Mouse (Mus musculus) midbrain, embryonic 12.5 days (tissue): Measurements from ENCODE around the gene Myh7b. TPM values are rescaled to one million over a fixed set of nuclear protein-coding genes. Genes with fewer than 3 reads are reported as not detected.

ENCODE experiments used
- ATAC-seq: fragments of 200-750 bp; cut with Nextera tagmentation; 2 replicates; pipeline ENCODE4 v1.8.0; 2017; ENCODE audit warnings: low read depth, moderate TSS enrichment, moderate library complexity; ENCODE audit not compliant: low FRiP score
- H3K27ac ChIP-seq: fragments of 300-500 bp; sonication (generic); replicated peaks from 2 replicates; pipeline ENCODE4 v1.5.1; 2016; ENCODE audit warnings: mild to moderate bottlenecking
- H3K27me3 ChIP-seq: fragments of 300-500 bp; sonication (generic); 2 replicates; pipeline ENCODE4 v1.6.1; 2016; ENCODE audit warnings: mild to moderate bottlenecking
- H3K36me3 ChIP-seq: fragments of 300-500 bp; sonication (generic); 2 replicates; pipeline ENCODE4 v1.6.1; 2016
- H3K4me1 ChIP-seq: fragments of 300-500 bp; sonication (generic); 2 replicates; pipeline ENCODE4 v1.6.1; 2016
- H3K4me2 ChIP-seq: fragments of 300-500 bp; sonication (generic); replicated peaks from 2 replicates; pipeline ENCODE4 v1.6.1; 2016; ENCODE audit warnings: mild to moderate bottlenecking, moderate library complexity
- H3K4me3 ChIP-seq: fragments of 300-500 bp; sonication (generic); 2 replicates; pipeline ENCODE4 v1.5.1; 2016; ENCODE audit warnings: mild to moderate bottlenecking
- H3K9ac ChIP-seq: fragments of 300-500 bp; sonication (generic); replicated peaks from 2 replicates; pipeline ENCODE4 v1.6.1; 2016; ENCODE audit warnings: mild to moderate bottlenecking, moderate library complexity
- H3K9me3 ChIP-seq: fragments of 300-500 bp; sonication (generic); 2 replicates; pipeline ENCODE4 v1.6.1; 2016; ENCODE audit warnings: mild to moderate bottlenecking
- WGBS: fragments of 180-500 bp; shearing (Covaris S2); methylation state at CpG from one replicate; pipeline ENCODE4 v1.1.7; 2016; 5-methylcytosine and 5-hydroxymethylcytosine counted together
- polyA plus RNA-seq: library from polyadenylated mRNA; unstranded; fragments of >200 nt; fragmentation: Nextera tagmentation; extraction: Ambion mirVana; gene quantifications from 2 replicates; pipeline ENCODE4 v1.2.1, GENCODE M21; 2016

Gene Myh7b
- 0.45 and 1.1 TPM in 2 replicates for polyA plus RNA-seq

DNA sequence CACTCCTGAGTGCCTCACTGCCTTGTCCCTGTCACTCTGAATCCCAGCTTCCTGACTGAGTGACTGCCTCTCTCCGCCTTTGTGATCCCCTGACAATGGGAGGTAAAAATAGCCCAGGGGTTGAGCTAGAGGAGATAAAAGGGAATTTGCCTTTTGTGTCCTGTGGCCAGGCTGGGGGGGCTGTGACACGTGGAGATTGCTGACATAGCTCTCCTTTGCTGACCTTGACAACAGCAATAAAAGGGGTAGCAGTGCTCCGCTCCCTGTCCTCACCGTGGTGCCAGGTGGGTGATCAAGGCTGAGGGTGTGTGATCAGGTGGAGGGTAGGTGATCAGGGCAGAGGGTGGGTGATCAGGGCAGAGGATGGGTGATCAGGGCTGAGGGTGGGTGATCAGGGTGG lies at the start of gene Myh7b:
Gene Myh7b (plus strand): TSS at position 235 of the 400 bp plus-strand sequence.
- H3K27ac ChIP-seq, result no peak within 1 kb of the TSS
- 0 out of 2 replicates have a peak, but pooled peaks cover 3% of the 10 kb centered on the region for H3K27me3 ChIP-seq
- no peak within 1 kb of the TSS for H3K9ac ChIP-seq
- no peaks in the 10 kb centered on the region for H3K9me3 ChIP-seq
- 41% methylated on average over 4 of the region's 4 CpGs for WGBS
- H3K4me2 ChIP-seq, result no peak within 1 kb of the TSS
- no peak within 1 kb of the TSS for H3K4me3 ChIP-seq
- peaks cover 8% of the 10 kb centered on the region; the same call in 1 of the 2 replicates for H3K4me1 ChIP-seq
- H3K36me3 ChIP-seq, result no peaks in the 10 kb centered on the region
- no peak for ATAC-seq

DNA sequence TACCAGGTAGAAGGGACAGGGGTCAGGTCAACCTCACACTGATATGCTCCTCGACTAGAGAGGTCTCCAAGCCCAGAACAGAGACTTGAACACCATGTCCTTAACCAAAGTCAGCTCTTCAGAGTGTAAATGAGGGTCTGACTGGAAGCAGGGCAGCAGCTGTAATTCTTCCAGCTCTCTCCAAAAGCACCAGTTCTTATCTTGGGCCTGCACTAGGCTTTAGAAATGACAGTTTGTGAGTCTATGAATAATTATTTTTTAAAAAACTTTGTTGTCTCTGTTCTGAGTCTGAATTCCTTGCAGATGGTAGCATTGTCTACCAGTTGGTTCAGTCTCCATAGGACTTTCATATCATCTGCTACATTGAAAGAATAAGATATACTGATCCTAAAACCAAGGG lies 48.8 kb upstream of the Myh7b start:
- Histone ChIP-seq H3K9me3 (no peaks in the 10 kb centered on the region), H3K27me3 (no peaks in the 10 kb centered on the region), H3K9ac (no peak overlapping the region), H3K36me3 (0 out of 2 replicates have a peak, but pooled peaks cover 16% of the 10 kb centered on the region), H3K27ac (no peak overlapping the region), H3K4me3 (no peak overlapping the region), H3K4me2 (no peak overlapping the region), H3K4me1 (no peaks in the 10 kb centered on the region)
- no peak for ATAC-seq
- 74% methylated on average over 1 of the region's 1 CpGs for WGBS

DNA sequence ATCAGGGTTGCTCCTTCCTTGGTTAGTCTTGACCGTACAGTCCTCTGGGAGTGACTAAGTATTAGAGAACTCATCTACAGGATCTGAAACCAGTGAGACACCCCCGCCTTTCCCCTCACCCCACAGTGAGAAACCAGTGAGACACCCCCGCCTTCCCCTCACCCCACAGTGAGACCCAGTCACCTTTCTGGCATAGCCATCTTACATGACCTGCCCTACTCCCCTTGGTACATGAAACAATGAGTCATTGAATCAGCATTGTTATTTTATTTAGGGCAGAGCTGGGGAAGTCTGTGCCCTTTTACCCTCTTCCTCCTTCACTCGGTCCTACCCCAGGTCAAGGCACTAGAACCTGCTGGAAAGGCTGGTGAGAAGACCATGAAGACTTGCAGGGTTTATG lies 48.1 kb upstream of the Myh7b start:
- ATAC-seq, result no peak
- H3K4me2 ChIP-seq, result no peak overlapping the region
- 85% methylated on average over 4 of the region's 4 CpGs for WGBS
- no peaks in the 10 kb centered on the region for H3K27me3 ChIP-seq
- no peak overlapping the region for H3K27ac ChIP-seq
- no peaks in the 10 kb centered on the region for H3K4me1 ChIP-seq
- 0 out of 2 replicates have a peak, but pooled peaks cover 16% of the 10 kb centered on the region for H3K36me3 ChIP-seq
- H3K9me3 ChIP-seq, result no peaks in the 10 kb centered on the region
- H3K9ac ChIP-seq, result no peak overlapping the region
- no peak overlapping the region for H3K4me3 ChIP-seq

DNA sequence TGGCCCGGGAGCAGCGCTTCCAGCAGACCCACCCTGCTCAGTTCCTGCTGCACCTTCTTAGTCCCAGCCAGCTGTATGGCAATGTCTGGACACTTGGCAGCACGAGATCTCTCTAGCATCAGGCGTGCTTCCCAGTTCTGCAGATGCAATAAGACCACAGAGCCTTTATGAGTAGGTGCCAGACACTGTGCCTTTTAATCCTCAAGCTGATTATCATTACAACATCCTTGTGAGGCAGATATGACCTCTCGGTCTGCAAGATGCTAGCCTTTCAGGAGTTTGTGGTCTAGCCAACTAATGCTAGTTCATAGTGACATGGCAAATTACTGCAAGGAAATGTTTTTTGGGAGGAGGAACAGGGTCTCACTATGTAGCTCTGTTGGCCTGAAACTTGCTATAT lies 43.3 kb upstream of the Myh7b start:
- H3K4me1 ChIP-seq, result peaks cover 11% of the 10 kb centered on the region; the same call in 1 of the 2 replicates
- no peaks in the 10 kb centered on the region for H3K27me3 ChIP-seq
- no peak for ATAC-seq
- no peak overlapping the region for H3K4me2 ChIP-seq
- 92% methylated on average over 5 of the region's 5 CpGs for WGBS
- no peaks in the 10 kb centered on the region for H3K36me3 ChIP-seq
- H3K27ac ChIP-seq, result no peak overlapping the region
- no peak overlapping the region for H3K4me3 ChIP-seq
- H3K9me3 ChIP-seq, result no peaks in the 10 kb centered on the region
- no peak overlapping the region for H3K9ac ChIP-seq

- H3K27ac ChIP-seq, result no peak overlapping the region
- no peak overlapping the region for H3K9ac ChIP-seq
- H3K4me3 ChIP-seq, result no peak overlapping the region
- H3K36me3 ChIP-seq, result no peaks in the 10 kb centered on the region
- no peak overlapping the region for H3K4me2 ChIP-seq
- ATAC-seq, result no peak
- no peaks in the 10 kb centered on the region for H3K27me3 ChIP-seq
- peaks cover 11% of the 10 kb centered on the region; the same call in 1 of the 2 replicates for H3K4me1 ChIP-seq
- 13% methylated on average over 3 of the region's 3 CpGs for WGBS
- no peaks in the 10 kb centered on the region for H3K9me3 ChIP-seq
Observed at GRCm38 (mm10) chr2:155569223-155569807, 41.7 kb upstream of the Myh7b start.

- no peak for ATAC-seq
- WGBS, result 96% methylated on average over 9 of the region's 9 CpGs
Observed at GRCm38 (mm10) chr2:155573001-155573400, 38.0 kb upstream of the Myh7b start.

GRCm38 (mm10) chr2:155573996-155574395 lies 37.0 kb upstream of the Myh7b start:
- Histone ChIP-seq H3K4me2 (no peak overlapping the region), H3K36me3 (no peaks in the 10 kb centered on the region), H3K27me3 (no peaks in the 10 kb centered on the region), H3K9ac (no peak overlapping the region), H3K4me1 (peaks cover 11% of the 10 kb centered on the region; the same call in 1 of the 2 replicates), H3K4me3 (no peak overlapping the region), H3K9me3 (no peaks in the 10 kb centered on the region), H3K27ac (no peak overlapping the region)
- ATAC-seq, result no peak
- WGBS, result 92% methylated on average over 7 of the region's 7 CpGs

More at GRCm38 (mm10) chr2:155573001-155573400, 38.0 kb upstream of the Myh7b start:
- Histone ChIP-seq H3K27me3 (no peaks in the 10 kb centered on the region), H3K4me3 (no peak overlapping the region), H3K9me3 (no peaks in the 10 kb centered on the region), H3K4me2 (no peak overlapping the region), H3K9ac (no peak overlapping the region), H3K4me1 (peaks cover 11% of the 10 kb centered on the region; the same call in 1 of the 2 replicates), H3K36me3 (no peaks in the 10 kb centered on the region), H3K27ac (no peak overlapping the region)

GRCm38 (mm10) chr2:155574700-155575099 lies 36.3 kb upstream of the Myh7b start:
- 93% methylated on average over 4 of the region's 4 CpGs for WGBS
- H3K4me2 ChIP-seq, result no peak overlapping the region
- H3K4me3 ChIP-seq, result no peak overlapping the region
- H3K4me1 ChIP-seq, result peaks cover 5% of the 10 kb centered on the region; the same call in 1 of the 2 replicates
- no peaks in the 10 kb centered on the region for H3K27me3 ChIP-seq
- no peak overlapping the region for H3K9ac ChIP-seq
- no peak overlapping the region for H3K27ac ChIP-seq
- no peaks in the 10 kb centered on the region for H3K36me3 ChIP-seq
- no peak for ATAC-seq
- no peaks in the 10 kb centered on the region for H3K9me3 ChIP-seq

DNA sequence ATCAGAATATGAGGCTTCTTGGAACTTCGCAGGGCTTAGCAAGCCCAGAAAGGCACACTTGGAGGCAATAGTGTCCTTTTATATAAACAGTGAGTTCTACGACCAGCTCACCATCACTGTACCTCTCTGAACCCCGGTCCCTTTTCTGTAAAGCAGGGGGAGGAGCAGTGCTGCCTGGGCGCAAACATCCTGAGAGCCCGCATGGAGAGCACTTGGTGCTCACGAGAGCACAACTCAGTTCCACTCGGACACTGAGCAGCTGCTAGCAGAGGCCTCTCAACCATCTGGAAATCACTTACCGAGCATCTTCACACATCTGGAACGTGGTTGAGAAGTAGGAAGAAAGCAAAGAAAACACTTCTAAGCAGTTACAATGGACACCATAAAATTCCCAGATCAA lies 34.4 kb upstream of the Myh7b start:
- H3K9ac ChIP-seq, result no peak overlapping the region
- no peak for ATAC-seq
- 87% methylated on average over 9 of the region's 9 CpGs for WGBS

GRCm38 (mm10) chr2:155580331-155580730 lies 30.7 kb upstream of the Myh7b start:
- Histone ChIP-seq H3K27ac (no peak overlapping the region), H3K9me3 (no peaks in the 10 kb centered on the region), H3K4me3 (no peak overlapping the region), H3K36me3 (no peaks in the 10 kb centered on the region), H3K27me3 (no peaks in the 10 kb centered on the region), H3K4me1 (no peaks in the 10 kb centered on the region), H3K9ac (no peak overlapping the region), H3K4me2 (no peak overlapping the region)
- 90% methylated on average over 3 of the region's 3 CpGs for WGBS
- no peak for ATAC-seq

More for the DNA sequence above, 34.4 kb upstream of the Myh7b start:
- Histone ChIP-seq H3K4me3 (no peak overlapping the region), H3K27me3 (no peaks in the 10 kb centered on the region), H3K27ac (no peak overlapping the region), H3K4me2 (no peak overlapping the region), H3K36me3 (no peaks in the 10 kb centered on the region), H3K9me3 (no peaks in the 10 kb centered on the region), H3K4me1 (no peaks in the 10 kb centered on the region)

- Histone ChIP-seq H3K27me3 (no peaks in the 10 kb centered on the region), H3K9ac (no peak overlapping the region), H3K4me3 (no peak overlapping the region), H3K4me1 (peaks cover 3% of the 10 kb centered on the region; the same call in 1 of the 2 replicates), H3K36me3 (no peaks in the 10 kb centered on the region), H3K27ac (no peak overlapping the region), H3K9me3 (no peaks in the 10 kb centered on the region), H3K4me2 (no peak overlapping the region)
- ATAC-seq, result no peak
- 79% methylated on average over 4 of the region's 4 CpGs for WGBS
Observed at GRCm38 (mm10) chr2:155582384-155582995, 28.5 kb upstream of the Myh7b start.

- Histone ChIP-seq H3K9me3 (no peaks in the 10 kb centered on the region), H3K9ac (no peak overlapping the region), H3K4me3 (no peak overlapping the region), H3K4me2 (no peak overlapping the region), H3K27ac (no peak overlapping the region), H3K4me1 (peaks cover 3% of the 10 kb centered on the region; the same call in 1 of the 2 replicates), H3K36me3 (no peaks in the 10 kb centered on the region), H3K27me3 (no peaks in the 10 kb centered on the region)
- 87% methylated on average over 5 of the region's 5 CpGs for WGBS
- no peak for ATAC-seq
Observed at GRCm38 (mm10) chr2:155582996-155583395, 28.0 kb upstream of the Myh7b start.
